ENCODE assay signal across 29 mouse cellular contexts in genomic region chr14:30041836-30042235, GRCm38 (mm10). TPM values are rescaled to one million over a fixed set of nuclear protein-coding genes. Genes with fewer than 3 reads are reported as not detected.
DNase-seq lines count a peak whose midpoint lies in the region; ATAC-seq and TF ChIP-seq lines count a peak whose summit lies in the region.
"Had no signal": no experiment of that assay in that cellular context is flagged by ENCODE, and none has a peak within 500 bp of the region (broad histone marks: within the 10 kb centered on the region; RNA-seq: fewer than 3 reads in every experiment).

No protein-coding gene starts in this region.

- peaks cover 5% of the 10 kb centered on the region; the same call in 1 of the 2 replicates for H3K4me1 ChIP-seq in kidney, adult 2 months (ENCODE audit: control insufficient read depth, insufficient read depth, low read length)
- H3K4me1 ChIP-seq in kidney, embryonic 16.5 days (ENCODE audit: insufficient read depth, low read length): peaks cover 7% of the 10 kb centered on the region
- H3K4me1 ChIP-seq in testis, adult 2 months (ENCODE audit: control insufficient read depth, insufficient read depth, low read length): peaks cover 2% of the 10 kb centered on the region
- H3K4me1 ChIP-seq: embryonic facial prominence, embryonic 12.5 days; embryonic facial prominence, embryonic 15.5 days had no signal

- DNase-seq in kidney, adult 2 months: peak; percentile 48
- DNase-seq in layer of hippocampus, adult 2 months (ENCODE audit: low spot score in 2 of 2): no peak
- DNase-seq in layer of hippocampus, adult 11-12 months (ENCODE audit: low spot score): no peak
- no peak for DNase-seq in testis, postnatal 14 days (ENCODE audit: low spot score)
- DNase-seq: adrenal gland, adult 2 months; adrenal gland, postnatal 14 days; cerebellum, adult 11 months; cerebellum, adult 2 months; cerebellum, adult 9-11 months; cerebellum, postnatal 25 days; forebrain, postnatal 0 days; gastrocnemius, adult 2 months; gastrocnemius, postnatal 14 days; heart, adult 18-20 months; heart, postnatal 10 days; heart, postnatal 4 days had no signal

- WGBS in kidney, adult 2 months: 40% methylated on average over 9 of the region's 9 CpGs
- WGBS in kidney, embryonic 16.5 days: 83% methylated on average over 9 of the region's 9 CpGs

- TF ChIP-seq CTCF in kidney, adult 2 months (conservative IDR thresholded peaks at IDR 0.05; ENCODE audit: insufficient read depth, insufficient read length, low read depth, low read length): peak; percentile 53; the same call in 1 of the 2 replicates
- TF ChIP-seq CTCF in layer of hippocampus, adult 2 months (conservative IDR thresholded peaks at IDR 0.05): 0 out of 2 replicates have a peak, but pooled peaks have one; percentile 17
- TF ChIP-seq CTCF in testis, adult 2 months (IDR thresholded peaks at IDR 0.05; ENCODE audit: control insufficient read depth, insufficient read depth, insufficient replicate concordance, low read depth, low read length): no peak

- no peak overlapping the region for H3K4me2 ChIP-seq in kidney, embryonic 16.5 days (replicated peaks; ENCODE audit: low read depth, low read length)
- H3K4me2 ChIP-seq: embryonic facial prominence, embryonic 12.5 days; embryonic facial prominence, embryonic 15.5 days; heart, embryonic 12.5 days; heart, embryonic 15.5 days; hindbrain, embryonic 14.5 days had no signal

- H3K27me3 ChIP-seq in kidney, adult 2 months (replicated peaks; ENCODE audit: control insufficient read depth, insufficient read depth, low read length): no peaks in the 10 kb centered on the region
- no peaks in the 10 kb centered on the region for H3K27me3 ChIP-seq in kidney, embryonic 16.5 days (ENCODE audit: insufficient read depth, low read length)
- H3K27me3 ChIP-seq in testis, adult 2 months (ENCODE audit: control insufficient read depth, insufficient read depth, low read length): no peaks in the 10 kb centered on the region
- H3K27me3 ChIP-seq: embryonic facial prominence, embryonic 12.5 days; embryonic facial prominence, embryonic 15.5 days; heart, embryonic 12.5 days; heart, embryonic 15.5 days had no signal

- no peak overlapping the region for H3K4me3 ChIP-seq in kidney, adult 2 months (ENCODE audit: insufficient read depth, low read depth, low read length)
- no peak overlapping the region for H3K4me3 ChIP-seq in kidney, embryonic 16.5 days (ENCODE audit: low read length)
- H3K4me3 ChIP-seq in layer of hippocampus, adult 2 months: no peak overlapping the region
- H3K4me3 ChIP-seq in testis, adult 2 months (ENCODE audit: control insufficient read depth, low read depth, low read length): no peak overlapping the region
- H3K4me3 ChIP-seq: embryonic facial prominence, embryonic 12.5 days; embryonic facial prominence, embryonic 15.5 days; gastrocnemius, adult 2 months; heart, embryonic 12.5 days; heart, embryonic 15.5 days had no signal

- H3K27ac ChIP-seq in kidney, adult 2 months (ENCODE audit: insufficient read depth, low read depth, low read length): no peak overlapping the region
- no peak overlapping the region for H3K27ac ChIP-seq in kidney, embryonic 16.5 days (ENCODE audit: low read length)
- H3K27ac ChIP-seq in layer of hippocampus, adult 2 months: no peak overlapping the region
- no peak overlapping the region for H3K27ac ChIP-seq in testis, adult 2 months (ENCODE audit: control insufficient read depth, insufficient read depth, low read depth, low read length)
- H3K27ac ChIP-seq: embryonic facial prominence, embryonic 12.5 days; embryonic facial prominence, embryonic 15.5 days; gastrocnemius, adult 2 months; heart, embryonic 15.5 days; hindbrain, embryonic 14.5 days had no signal

- no peak overlapping the region for H3K9ac ChIP-seq in kidney, embryonic 16.5 days (replicated peaks; ENCODE audit: low read length)
- H3K9ac ChIP-seq: embryonic facial prominence, embryonic 12.5 days; embryonic facial prominence, embryonic 15.5 days; forebrain, postnatal 0 days; heart, embryonic 12.5 days; heart, embryonic 15.5 days; hindbrain, embryonic 14.5 days had no signal

- peaks cover 3% of the 10 kb centered on the region; the same call in 1 of the 2 replicates for H3K36me3 ChIP-seq in kidney, adult 2 months (ENCODE audit: control insufficient read depth, insufficient read depth, low read length)
- no peaks in the 10 kb centered on the region for H3K36me3 ChIP-seq in kidney, embryonic 16.5 days (ENCODE audit: insufficient read depth, low read length)
- no peaks in the 10 kb centered on the region for H3K36me3 ChIP-seq in testis, adult 2 months (ENCODE audit: control insufficient read depth, insufficient read depth, low read length)
- H3K36me3 ChIP-seq: embryonic facial prominence, embryonic 12.5 days; heart, embryonic 12.5 days; heart, embryonic 15.5 days had no signal

- TF ChIP-seq POLR2A in kidney, adult 2 months (IDR thresholded peaks at IDR 0.05; ENCODE audit: low read depth, low read length): no peak
- TF ChIP-seq POLR2A in testis, adult 2 months (IDR thresholded peaks at IDR 0.05; ENCODE audit: control insufficient read depth, low read depth, low read length): 0 out of 2 replicates have a peak, but pooled peaks have one; percentile 18

- ATAC-seq in kidney, embryonic 16.5 days (ENCODE audit: low FRiP score, low TSS enrichment): no peak
- ATAC-seq: CD4-positive, CD25-positive, alpha-beta regulatory T cell, adult 4 months; forebrain, embryonic 14.5 days; forebrain, postnatal 0 days had no signal

- H3K9me3 ChIP-seq in kidney, embryonic 16.5 days (ENCODE audit: low read length): no peaks in the 10 kb centered on the region
- H3K9me3 ChIP-seq: embryonic facial prominence, embryonic 12.5 days; embryonic facial prominence, embryonic 15.5 days; heart, embryonic 12.5 days; heart, embryonic 15.5 days had no signal

RNA-seq across cellular contexts. Expression of gene Chdh, which starts 33.0 kb away (rescaled TPM):
- polyA plus RNA-seq in kidney, adult 2 months (2012; rRNA removed): 112 and 135 TPM in 2 replicates
- polyA plus RNA-seq in kidney, embryonic 16.5 days (2015; fragmentation: Nextera tagmentation; extraction: Ambion mirVana): 2.5 and 2.7 TPM in 2 replicates
- total RNA-seq in layer of hippocampus, adult 2 months (2021): 1 to 10 TPM; 2.2 to 2.5 TPM
- 11.7 and 13.4 TPM in 2 replicates for polyA plus RNA-seq in testis, adult 2 months (2012; rRNA removed)
- total RNA-seq: MEL had no signal
- polyA plus RNA-seq: C2C12; forebrain, embryonic 11.5 days; forebrain, embryonic 14.5 days; hindbrain, embryonic 11.5 days had no signal

RNA-seq across cellular contexts. Expression of gene Il17rb, which starts 33.1 kb away (rescaled TPM):
- polyA plus RNA-seq in kidney, adult 2 months (2012; rRNA removed): 6.7 and 7.3 TPM in 2 replicates
- 0.79 and 1.0 TPM in 2 replicates for polyA plus RNA-seq in kidney, embryonic 16.5 days (2015; fragmentation: Nextera tagmentation; extraction: Ambion mirVana)
- total RNA-seq in layer of hippocampus, adult 2 months (2021): 1 to 10 TPM; 1.1 to 1.2 TPM
- polyA plus RNA-seq in testis, adult 2 months (2012; rRNA removed): 2.2 and 2.5 TPM in 2 replicates
- total RNA-seq: gastrocnemius, adult 2 months had no signal
